Mouse (Mus musculus): ENCODE results near the gene Bcan.

Gene Bcan

GRCm38 (mm10) chr3:88000181-88000580 is at the start of gene Bcan:
Gene Bcan (minus strand): TSS chr3:88000230.
- no peak for DNase-seq (ENCODE audit: low spot score in 2 of 2)

GRCm38 (mm10) chr3:88049532-88049931 is 49.5 kb upstream of the Bcan start:
- DNase-seq (ENCODE audit: low spot score in 2 of 2), result no peak

- peak; percentile 81 to 85 for DNase-seq (ENCODE audit: low spot score in 2 of 2)
These were observed 42.8 kb upstream of the Bcan start, which contains the start of gene Gpatch4 for GRCm38 (mm10) chr3:88042661-88043421. Gene Gpatch4 (plus strand): TSS chr3:88043108.

- no peak for DNase-seq (ENCODE audit: low spot score in 2 of 2)
These were observed 35.7 kb upstream of the Bcan start for GRCm38 (mm10) chr3:88035561-88036293.

- DNase-seq (ENCODE audit: low spot score in 2 of 2), result no peak
These were observed 33.5 kb upstream of the Bcan start for GRCm38 (mm10) chr3:88033506-88033905.

- no peak for DNase-seq (ENCODE audit: low spot score in 2 of 2)
These were observed 30.8 kb upstream of the Bcan start for GRCm38 (mm10) chr3:88030608-88031395.

GRCm38 (mm10) chr3:88027434-88028186 is 27.6 kb upstream of the Bcan start, which contains the start of gene Hapln2:
Gene Hapln2 (minus strand): TSS chr3:88027583.
- no peak for DNase-seq (ENCODE audit: low spot score in 2 of 2)

GRCm38 (mm10) chr3:88026823-88027222 is 26.8 kb upstream of the Bcan start:
- DNase-seq (ENCODE audit: low spot score in 2 of 2), result no peak

- DNase-seq (ENCODE audit: low spot score in 2 of 2), result peak in 1 of 2 experiments; percentile 64
These were observed 23.4 kb upstream of the Bcan start for GRCm38 (mm10) chr3:88023192-88024074.

- peak; percentile 76 to 86 for DNase-seq (ENCODE audit: low spot score in 2 of 2)
These were observed 22.5 kb upstream of the Bcan start for GRCm38 (mm10) chr3:88022322-88023191.

GRCm38 (mm10) chr3:88010634-88011265 is 10.7 kb upstream of the Bcan start:
- peak in 1 of 2 experiments; percentile 67 for DNase-seq (ENCODE audit: low spot score in 2 of 2)

- DNase-seq (ENCODE audit: low spot score in 2 of 2), result no peak
These were observed 6.1 kb upstream of the Bcan start for GRCm38 (mm10) chr3:88005822-88006786.

GRCm38 (mm10) chr3:88002291-88002976 is 2.4 kb upstream of the Bcan start:
- DNase-seq (ENCODE audit: low spot score in 2 of 2), result no peak

GRCm38 (mm10) chr3:88000816-88001595 is 976 bp upstream of the Bcan start:
- DNase-seq (ENCODE audit: low spot score in 2 of 2), result no peak

GRCm38 (mm10) chr3:87999243-87999895 is 661 bp downstream of the Bcan start:
- DNase-seq (ENCODE audit: low spot score in 2 of 2), result no peak

- DNase-seq (ENCODE audit: low spot score in 2 of 2), result no peak
These were observed 1.3 kb downstream of the Bcan start for GRCm38 (mm10) chr3:87998747-87999146.
